Mouse (Mus musculus): ENCODE results near the gene Ubr3. TPM values are rescaled to one million over a fixed set of nuclear protein-coding genes. Genes with fewer than 3 reads are reported as not detected.

Ubr3 gene
- polyA plus RNA-seq, 2 experiments: 5.9 to 8.0 TPM

DNA sequence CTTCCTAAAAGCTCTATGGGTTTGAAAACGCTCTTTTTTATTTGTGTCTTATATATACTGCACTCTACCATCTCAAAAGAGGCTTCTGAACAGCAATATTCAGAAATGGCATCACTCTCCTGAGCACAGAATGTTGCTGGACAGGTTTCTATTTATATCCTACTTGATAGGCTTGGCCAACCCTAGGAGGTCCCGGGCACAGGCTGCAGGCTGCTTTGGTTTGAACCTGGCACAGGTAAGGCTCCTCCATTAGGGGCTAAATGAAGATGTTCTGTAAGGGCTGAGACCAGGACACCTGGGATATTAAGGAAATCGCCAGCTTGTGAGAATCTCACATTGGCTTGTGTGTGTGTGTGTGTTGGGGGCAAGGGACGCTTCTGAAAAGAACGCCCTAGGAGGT, 172.8 kb downstream of the Ubr3 start:
- no peak for DNase-seq (ENCODE audit: low read depth in 3 of 3, low spot score in 3 of 3)
- 53% methylated on average over 5 of the region's 5 CpGs for WGBS (ENCODE audit: insufficient replicate concordance)
- TF ChIP-seq EP300 (IDR thresholded peaks at IDR 0.05; ENCODE audit: low read depth) (no peak), CTCF (IDR thresholded peaks at IDR 0.05; ENCODE audit: low read depth) (no peak)

More for the DNA sequence above, 172.8 kb downstream of the Ubr3 start:
- Histone ChIP-seq H3K27me3 (ENCODE audit: control insufficient read depth, insufficient read depth, low read length) (no peaks in the 10 kb centered on the region), H3K36me3 (replicated peaks; ENCODE audit: control insufficient read depth, insufficient read depth, low read depth) (no peaks in the 10 kb centered on the region), H3K27ac (no peak overlapping the region), H3K9me3 (ENCODE audit: control insufficient read depth, low read length) (no peaks in the 10 kb centered on the region), H3K4me1 (replicated peaks; ENCODE audit: control insufficient read depth in 2 of 2, insufficient read depth in 2 of 2, low read length in 1 of 2) (no peaks in the 10 kb centered on the region), H3K4me2 (ENCODE audit: low read depth) (no peak overlapping the region), H3K9ac (replicated peaks) (no peak overlapping the region), H3K4me3 (ENCODE audit: insufficient read depth in 1 of 2, low read depth in 2 of 2, low read length in 2 of 2) (no peak overlapping the region)
- ATAC-seq (ENCODE audit: insufficient read depth): no peak

Other genes starting within 250 kb of the Ubr3 start
- gene Klhl41, start 227.1 kb upstream of the Ubr3 start, polyA plus RNA-seq (2012; rRNA removed): 0.02 and 0.04 TPM in 2 replicates
- not detected in 2 replicates for gene Klhl41, start 227.1 kb upstream of the Ubr3 start, polyA plus RNA-seq (2014; fragmentation: Nextera tagmentation; extraction: Ambion mirVana)
- gene Fastkd1, start 183.7 kb upstream of the Ubr3 start, polyA plus RNA-seq (2012; rRNA removed): 2.1 and 3.2 TPM in 2 replicates
- gene Fastkd1, start 183.7 kb upstream of the Ubr3 start, polyA plus RNA-seq (2014; fragmentation: Nextera tagmentation; extraction: Ambion mirVana): 3.5 and 4.6 TPM in 2 replicates
- gene Ppig, start 174.7 kb upstream of the Ubr3 start, polyA plus RNA-seq (2012; rRNA removed): 5.5 and 10.0 TPM in 2 replicates
- gene Ppig, start 174.7 kb upstream of the Ubr3 start, polyA plus RNA-seq (2014; fragmentation: Nextera tagmentation; extraction: Ambion mirVana): 58.7 and 60.2 TPM in 2 replicates
- 0.06 and 0.18 TPM in 2 replicates for gene Ccdc173, start 107.7 kb upstream of the Ubr3 start, polyA plus RNA-seq (2012; rRNA removed)
- gene Ccdc173, start 107.7 kb upstream of the Ubr3 start, polyA plus RNA-seq (2014; fragmentation: Nextera tagmentation; extraction: Ambion mirVana): 0.14 and 0.25 TPM in 2 replicates
- gene Phospho2, start 107.6 kb upstream of the Ubr3 start, polyA plus RNA-seq (2012; rRNA removed): 2.6 and 9.2 TPM in 2 replicates
- gene Phospho2, start 107.6 kb upstream of the Ubr3 start, polyA plus RNA-seq (2014; fragmentation: Nextera tagmentation; extraction: Ambion mirVana): 14.8 and 15.1 TPM in 2 replicates
- 8.0 and 12.0 TPM in 2 replicates for gene Klhl23, start 75.3 kb upstream of the Ubr3 start, polyA plus RNA-seq (2012; rRNA removed)
- 15.7 and 15.9 TPM in 2 replicates for gene Klhl23, start 75.3 kb upstream of the Ubr3 start, polyA plus RNA-seq (2014; fragmentation: Nextera tagmentation; extraction: Ambion mirVana)
- 26.2 and 76.5 TPM in 2 replicates for gene Ssb, start 35.7 kb upstream of the Ubr3 start, polyA plus RNA-seq (2012; rRNA removed)
- 161 and 170 TPM in 2 replicates for gene Ssb, start 35.7 kb upstream of the Ubr3 start, polyA plus RNA-seq (2014; fragmentation: Nextera tagmentation; extraction: Ambion mirVana)
- 5.7 and 9.4 TPM in 2 replicates for gene Mettl5, start 11.6 kb upstream of the Ubr3 start, polyA plus RNA-seq (2012; rRNA removed)
- 33.2 and 35.4 TPM in 2 replicates for gene Mettl5, start 11.6 kb upstream of the Ubr3 start, polyA plus RNA-seq (2014; fragmentation: Nextera tagmentation; extraction: Ambion mirVana)
- gene Myo3b, start 141.9 kb downstream of the Ubr3 start, polyA plus RNA-seq (2012; rRNA removed): not detected in 2 replicates
- gene Myo3b, start 141.9 kb downstream of the Ubr3 start, polyA plus RNA-seq (2014; fragmentation: Nextera tagmentation; extraction: Ambion mirVana): not detected in 2 replicates